Mouse (Mus musculus) urinary bladder, adult 2 months (tissue): ENCODE measurements around the gene Mecom. TPM values are rescaled to one million over a fixed set of nuclear protein-coding genes. Genes with fewer than 3 reads are reported as not detected.

Experiments used
- DNase-seq: peaks from one replicate; pipeline ENCODE4 v3.0.0; 2022; ENCODE audit warnings: low spot score
- polyA plus RNA-seq: library from polyadenylated mRNA; depleted of rRNA; stranded (reverse); fragments of >200 nt; gene quantifications from 2 replicates; pipeline ENCODE4 v1.2.3, GENCODE M21; 2012

Mecom gene
- polyA plus RNA-seq, 1 experiment, result 53.3 TPM

- no peak for DNase-seq
These were observed 64.7 kb downstream of the Mecom start for GRCm38 (mm10) chr3:30483006-30483684.

GRCm38 (mm10) chr3:30481682-30482081 lies 66.1 kb downstream of the Mecom start:
- no peak for DNase-seq

GRCm38 (mm10) chr3:30480551-30480950 lies 67.3 kb downstream of the Mecom start:
- DNase-seq, result no peak

GRCm38 (mm10) chr3:30478252-30478651 lies 69.6 kb downstream of the Mecom start:
- no peak for DNase-seq

GRCm38 (mm10) chr3:30477008-30477407 lies 70.8 kb downstream of the Mecom start:
- no peak for DNase-seq

GRCm38 (mm10) chr3:30475591-30475990 lies 72.2 kb downstream of the Mecom start:
- DNase-seq, result no peak

GRCm38 (mm10) chr3:30468068-30468835 lies 79.6 kb downstream of the Mecom start:
- DNase-seq, result no peak

GRCm38 (mm10) chr3:30466031-30466650 lies 81.7 kb downstream of the Mecom start:
- no peak for DNase-seq

- DNase-seq, result no peak
These were observed 83.3 kb downstream of the Mecom start for GRCm38 (mm10) chr3:30464497-30464896.

GRCm38 (mm10) chr3:30461831-30462230 lies 86.0 kb downstream of the Mecom start:
- DNase-seq, result no peak

GRCm38 (mm10) chr3:30460890-30461578 lies 86.8 kb downstream of the Mecom start:
- DNase-seq, result no peak

GRCm38 (mm10) chr3:30459626-30460025 lies 88.2 kb downstream of the Mecom start:
- DNase-seq, result no peak

- no peak for DNase-seq
These were observed 89.7 kb downstream of the Mecom start for GRCm38 (mm10) chr3:30457975-30458678.

GRCm38 (mm10) chr3:30455902-30456301 lies 91.9 kb downstream of the Mecom start:
- no peak for DNase-seq

GRCm38 (mm10) chr3:30453546-30454455 lies 94.0 kb downstream of the Mecom start:
- no peak for DNase-seq

GRCm38 (mm10) chr3:30453046-30453445 lies 94.8 kb downstream of the Mecom start:
- DNase-seq, result no peak

GRCm38 (mm10) chr3:30452511-30452910 lies 95.3 kb downstream of the Mecom start:
- DNase-seq, result no peak

- DNase-seq, result no peak
These were observed 97.4 kb downstream of the Mecom start for GRCm38 (mm10) chr3:30450206-30450965.

GRCm38 (mm10) chr3:30448624-30449023 lies 99.2 kb downstream of the Mecom start:
- no peak for DNase-seq

- DNase-seq, result no peak
These were observed 101.8 kb downstream of the Mecom start for GRCm38 (mm10) chr3:30445970-30446442.
